Mouse (Mus musculus) A20 (cell line): ENCODE results near the gene Rbm47.
A peak's percentile ranks its signal among the peaks of the same experiment; 100 is the strongest.

Source experiments
- DNase-seq: peaks from one replicate; pipeline ENCODE4 v3.0.0-alpha.2; 2011; ENCODE audit warnings: low read depth, low spot score

Gene Rbm47

DNA sequence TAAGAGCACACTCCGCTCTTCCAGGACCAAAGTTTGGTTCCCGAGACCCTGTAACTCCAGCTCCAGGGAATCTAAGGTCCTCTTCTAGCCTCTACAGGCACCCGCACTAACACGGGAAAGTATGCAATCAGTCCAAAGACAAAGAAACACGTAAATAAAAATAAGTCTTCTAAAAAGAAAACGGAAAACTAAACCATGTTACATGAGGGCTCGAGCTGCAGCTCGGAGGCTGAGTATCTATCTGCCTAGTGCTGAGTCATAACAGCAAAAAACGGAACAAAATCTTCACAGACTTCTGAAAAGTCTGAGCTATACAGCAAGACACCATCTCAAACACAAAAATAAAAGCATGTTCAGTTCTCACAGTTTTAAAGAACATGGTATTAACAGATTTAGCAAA is 86.0 kb downstream of the Rbm47 start:
- peak; percentile 17 for DNase-seq

- DNase-seq, result no peak
These were observed 86.6 kb downstream of the Rbm47 start for GRCm38 (mm10) chr5:66086304-66086703.

GRCm38 (mm10) chr5:66085478-66085877 is 87.4 kb downstream of the Rbm47 start:
- peak; percentile 51 for DNase-seq

DNA sequence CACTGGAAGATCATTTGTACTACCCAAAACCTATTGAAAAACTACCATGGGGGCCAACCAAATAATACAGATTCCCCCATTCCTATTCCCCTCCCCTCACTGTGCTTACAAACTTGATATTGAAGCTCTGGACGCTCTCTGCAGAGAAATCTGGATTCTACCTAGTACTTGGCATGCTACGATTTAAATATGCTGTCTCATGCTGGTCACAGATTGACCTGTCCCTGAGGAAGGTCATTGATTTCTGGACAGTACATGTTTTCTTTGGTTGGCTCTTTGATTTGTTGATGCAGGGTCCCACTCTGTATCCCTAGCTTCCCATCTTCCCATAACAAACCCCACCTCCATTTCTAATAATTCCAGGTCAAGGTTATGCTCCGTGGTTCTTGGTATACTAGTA is 88.4 kb downstream of the Rbm47 start:
- DNase-seq, result no peak

DNA sequence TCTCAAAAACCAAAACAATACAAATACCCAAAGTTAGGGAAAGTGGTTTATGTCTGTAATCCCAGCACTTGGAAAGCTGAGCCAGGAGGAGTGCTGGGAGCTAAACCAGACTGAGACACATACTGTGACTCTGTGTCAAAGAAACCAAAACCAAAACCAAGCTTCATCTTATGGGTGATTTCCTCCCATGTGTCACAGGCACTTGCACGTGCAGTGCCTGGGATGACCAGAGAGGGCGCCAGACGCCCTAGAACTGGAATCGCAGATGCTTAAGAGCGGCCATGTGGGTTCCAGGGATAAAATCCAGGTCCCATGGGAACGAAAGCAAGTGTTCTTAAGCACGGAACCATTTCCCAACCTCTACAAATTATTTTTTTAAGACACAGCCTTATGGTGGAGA is 89.6 kb downstream of the Rbm47 start:
- DNase-seq, result peak; percentile 82

DNA sequence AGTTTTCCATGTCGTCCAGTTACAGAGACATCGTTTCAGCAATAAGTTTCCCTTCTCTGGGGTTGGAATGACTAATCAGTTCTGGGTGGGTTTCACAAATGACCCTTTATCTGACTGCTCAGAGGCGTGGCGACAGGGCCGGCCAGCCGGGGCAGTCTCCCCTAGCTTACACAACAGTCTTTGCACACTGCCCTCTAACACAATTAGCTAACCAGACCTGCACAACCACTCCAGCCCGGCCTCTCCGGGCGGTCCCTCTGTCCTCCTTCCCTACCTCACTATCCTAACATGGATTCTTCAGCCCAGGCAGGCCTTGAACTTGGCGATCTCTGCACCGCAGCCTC is 90.7 kb downstream of the Rbm47 start:
- DNase-seq, result no peak

DNA sequence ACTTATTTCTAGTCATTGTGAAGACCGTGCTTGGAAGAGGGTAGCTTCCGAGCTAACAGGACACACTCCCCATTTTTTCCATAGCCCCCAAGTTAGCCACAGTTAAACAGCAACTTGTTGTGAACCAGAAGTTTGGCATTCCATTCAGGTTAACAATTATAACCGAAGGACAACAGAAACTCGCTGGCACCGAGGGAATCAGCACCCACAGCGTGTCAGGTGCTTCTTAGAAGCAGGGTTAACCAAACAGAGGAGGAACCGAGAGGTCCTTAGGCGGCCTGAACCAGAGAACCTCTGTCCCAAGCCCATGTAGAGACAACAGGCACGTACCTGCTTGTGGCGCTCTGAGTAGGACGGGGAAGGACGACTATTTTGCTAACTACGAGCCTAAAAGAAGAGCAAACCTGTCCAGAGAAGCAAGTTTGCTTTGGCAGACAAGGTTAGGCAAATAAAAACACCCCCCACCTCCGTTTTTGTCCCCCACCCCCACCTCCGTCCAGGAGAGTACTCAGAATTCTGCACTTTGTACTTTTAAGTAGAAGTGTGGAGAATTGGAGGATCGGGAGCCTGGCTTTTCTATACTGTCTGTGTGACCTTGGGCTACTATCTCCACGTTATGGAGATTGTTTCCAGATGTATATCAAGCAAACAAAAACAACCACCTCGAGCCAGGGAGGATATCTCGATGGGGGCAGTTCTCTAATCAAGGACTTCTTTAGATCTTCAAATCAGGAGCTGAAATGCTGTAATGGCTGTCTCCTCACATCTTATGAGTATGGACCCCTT is 91.3 kb downstream of the Rbm47 start:
- peak; percentile 16 for DNase-seq

GRCm38 (mm10) chr5:66080529-66081220 is 92.2 kb downstream of the Rbm47 start:
- no peak for DNase-seq

GRCm38 (mm10) chr5:66079358-66080179 is 93.3 kb downstream of the Rbm47 start:
- DNase-seq, result no peak

- DNase-seq, result no peak
These were observed 94.4 kb downstream of the Rbm47 start for GRCm38 (mm10) chr5:66078491-66079012.

- DNase-seq, result no peak
These were observed 95.5 kb downstream of the Rbm47 start for GRCm38 (mm10) chr5:66077416-66077815.

DNA sequence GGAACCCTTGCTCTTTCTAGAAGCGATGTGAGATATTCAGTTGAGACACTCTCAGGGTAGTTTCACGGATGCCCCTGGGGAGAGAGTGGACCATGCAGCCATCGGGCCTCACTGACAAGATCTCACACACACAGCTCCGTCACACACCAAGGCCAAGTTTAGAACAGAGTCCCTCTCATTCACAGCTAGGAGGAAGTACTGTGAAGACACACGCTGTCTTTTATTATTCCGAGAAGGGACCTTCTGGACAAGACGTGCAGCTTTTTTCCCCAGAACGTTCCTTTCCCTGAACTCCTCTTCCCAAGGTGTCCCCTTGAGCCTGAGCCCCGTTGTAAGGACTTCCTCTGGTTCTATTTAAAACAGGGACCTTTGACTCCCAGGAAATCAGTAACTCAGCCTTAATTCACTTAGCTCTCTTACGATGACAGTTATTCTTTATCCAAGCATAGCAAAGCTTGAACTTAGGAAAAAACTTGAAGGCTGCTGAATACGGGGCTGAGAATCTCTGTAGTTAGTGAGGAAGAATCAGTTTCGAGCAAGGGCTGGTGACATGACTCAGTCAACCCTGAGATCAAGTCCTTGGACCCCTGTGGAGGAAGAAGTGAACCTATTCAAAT is 96.1 kb downstream of the Rbm47 start:
- DNase-seq, result peak; percentile 77

DNA sequence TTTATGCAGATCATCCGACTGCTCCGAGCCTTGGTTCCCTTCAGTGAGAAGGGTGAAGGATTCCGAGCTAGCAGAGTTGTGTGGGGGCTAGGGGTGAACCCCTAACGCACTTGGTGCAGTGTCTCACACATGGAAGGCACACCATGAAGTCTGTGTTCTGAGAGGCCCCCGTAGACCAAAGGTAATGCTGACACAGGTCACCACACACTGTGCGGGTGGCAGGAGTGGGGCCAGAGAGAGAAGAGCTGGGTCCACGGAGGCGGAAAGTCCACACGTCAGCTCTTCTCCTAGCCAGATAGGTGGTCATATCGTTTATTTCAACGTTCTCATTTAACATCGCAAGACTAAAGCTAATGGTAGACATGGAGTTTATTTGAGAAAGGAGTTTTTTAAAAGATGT is 97.0 kb downstream of the Rbm47 start:
- DNase-seq, result no peak

- peak; percentile 92 for DNase-seq
These were observed 97.9 kb downstream of the Rbm47 start for GRCm38 (mm10) chr5:66075032-66075488.

DNA sequence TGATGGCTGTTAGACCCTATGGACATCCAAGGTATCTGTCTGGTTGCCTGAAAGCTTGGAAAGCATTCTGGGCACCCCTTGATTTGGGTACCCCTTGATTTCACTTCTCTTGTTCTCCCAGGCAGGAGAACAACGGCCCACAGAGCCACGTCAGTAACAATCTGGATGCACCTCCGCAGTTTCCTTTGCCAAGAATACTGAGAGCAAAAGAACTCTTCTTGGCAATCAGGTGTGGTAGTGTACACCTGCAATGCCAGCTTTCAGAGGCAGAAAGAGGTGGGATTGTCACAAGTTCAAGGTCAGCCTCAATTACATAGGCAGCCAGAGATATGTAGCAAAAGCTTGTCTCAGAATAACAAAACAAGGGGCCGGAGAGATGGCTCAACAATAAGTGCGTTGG is 98.7 kb downstream of the Rbm47 start:
- no peak for DNase-seq

- DNase-seq, result no peak
These were observed 99.2 kb downstream of the Rbm47 start for GRCm38 (mm10) chr5:66073604-66074164.

DNA sequence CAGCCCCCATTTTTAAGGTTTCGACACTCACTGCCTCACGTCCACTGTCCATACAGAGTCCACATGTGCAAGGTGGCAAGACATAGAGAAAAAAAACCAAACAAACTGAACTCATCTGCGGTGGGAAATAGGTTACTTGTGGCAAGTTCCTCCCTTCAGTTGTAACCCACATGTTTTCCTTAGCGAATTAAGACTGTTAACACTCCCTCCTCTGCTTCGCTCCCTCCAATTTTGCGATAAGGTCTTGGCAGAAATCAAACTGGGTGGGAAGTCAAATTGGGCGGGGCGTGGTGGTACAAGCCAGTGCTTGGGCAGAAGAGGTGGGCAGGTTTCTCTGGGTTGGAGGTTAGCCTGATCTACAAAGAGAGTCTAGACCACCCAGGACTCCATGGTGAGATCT is 101.2 kb downstream of the Rbm47 start:
- DNase-seq, result no peak

DNA sequence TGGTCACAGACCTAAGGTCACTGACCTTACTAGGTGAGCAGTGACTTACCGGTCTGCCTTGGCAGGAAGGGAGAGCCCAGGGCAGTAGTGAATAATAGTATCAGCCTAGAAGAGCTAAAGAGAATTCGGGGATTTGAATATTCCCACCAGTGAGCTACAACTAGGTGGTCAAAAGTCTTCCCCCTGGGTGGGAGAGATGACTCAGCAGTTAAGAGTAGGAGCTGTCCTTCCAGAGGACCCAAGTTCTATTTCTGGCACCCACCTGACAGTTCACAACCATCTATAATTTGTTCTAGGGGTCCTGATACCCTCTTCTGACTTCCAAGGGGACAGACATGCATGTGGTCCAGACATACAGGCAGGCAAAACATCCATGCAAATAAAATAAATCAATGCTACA is 102.6 kb downstream of the Rbm47 start:
- no peak for DNase-seq

DNA sequence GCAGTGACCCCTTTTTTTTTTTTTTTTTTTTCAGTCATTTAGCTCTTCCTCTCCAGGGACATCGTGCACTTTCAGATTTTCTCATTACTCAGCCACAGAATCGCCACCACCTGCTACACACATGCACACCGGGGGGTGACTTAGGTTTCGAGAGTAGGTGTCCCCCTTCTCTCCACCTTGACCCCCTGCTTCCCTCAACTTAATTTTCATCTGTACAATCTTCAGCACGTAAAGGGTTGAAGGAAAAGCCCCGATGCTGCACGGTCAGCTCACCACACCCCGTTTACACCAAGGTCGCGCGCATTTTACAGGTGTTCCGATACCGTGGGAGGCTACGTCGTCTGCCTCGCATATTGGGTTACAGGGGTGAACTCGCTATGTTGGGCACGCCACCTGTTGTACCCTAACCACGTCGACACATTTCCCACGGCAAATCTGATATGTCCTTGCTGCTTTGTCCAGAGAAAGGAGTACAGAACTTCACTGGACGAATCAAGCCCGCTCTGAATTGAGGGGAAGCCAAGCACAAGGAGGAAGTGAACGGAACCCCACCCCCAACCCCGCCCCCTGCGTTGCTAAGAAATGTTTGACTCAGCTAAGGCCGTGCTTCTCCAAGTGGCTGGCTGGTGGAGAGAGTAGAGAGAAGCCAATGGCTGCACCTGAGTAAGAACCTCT is 103.3 kb downstream of the Rbm47 start:
- peak; percentile 94 for DNase-seq

GRCm38 (mm10) chr5:66069133-66069469 is 103.8 kb downstream of the Rbm47 start:
- DNase-seq, result no peak
